In genomic region chr16:77595661-77596060, GRCm38 (mm10) we compare ENCODE assay signal across 14 mouse cellular contexts. TPM values are rescaled to one million over a fixed set of nuclear protein-coding genes. Genes with fewer than 3 reads are reported as not detected.
DNase-seq lines count a peak whose midpoint lies in the region; ATAC-seq lines count a peak whose summit lies in the region.
"Had no signal": no experiment of that assay in that cellular context is flagged by ENCODE, and none has a peak within 500 bp of the region (broad histone marks: within the 10 kb centered on the region; RNA-seq: fewer than 3 reads in every experiment).

No protein-coding gene starts in this region.

- peaks cover 11% of the 10 kb centered on the region for H3K36me3 ChIP-seq in forebrain, embryonic 13.5 days (ENCODE audit: poor library complexity, severe bottlenecking)
- H3K36me3 ChIP-seq in forebrain, embryonic 11.5 days (ENCODE audit: control insufficient read depth, insufficient read depth, low read length), result no peaks in the 10 kb centered on the region
- H3K36me3 ChIP-seq in neural tube, embryonic 12.5 days, result peaks cover 7% of the 10 kb centered on the region; the same call in 1 of the 2 replicates
- H3K36me3 ChIP-seq in midbrain, embryonic 12.5 days, result 0 out of 2 replicates have a peak, but pooled peaks cover 5% of the 10 kb centered on the region
- H3K36me3 ChIP-seq: limb, embryonic 12.5 days had no signal

- H3K4me1 ChIP-seq in forebrain, embryonic 13.5 days, result peaks cover 27% of the 10 kb centered on the region
- no peaks in the 10 kb centered on the region; the same call in 1 of the 2 replicates for H3K4me1 ChIP-seq in forebrain, embryonic 11.5 days (replicated peaks; ENCODE audit: control insufficient read depth, insufficient read depth, low read length)
- H3K4me1 ChIP-seq in neural tube, embryonic 12.5 days, result peaks cover 7% of the 10 kb centered on the region
- peaks cover 21% of the 10 kb centered on the region for H3K4me1 ChIP-seq in midbrain, embryonic 12.5 days
- H3K4me1 ChIP-seq: megakaryocyte, embryonic 14.5 days had no signal

- peak overlapping the region; percentile 56 for H3K4me2 ChIP-seq in forebrain, embryonic 13.5 days
- H3K4me2 ChIP-seq in forebrain, embryonic 11.5 days (ENCODE audit: low read depth, low read length, severe bottlenecking), result no peak overlapping the region
- H3K4me2 ChIP-seq in neural tube, embryonic 12.5 days (replicated peaks), result peak overlapping the region; percentile 27; the same call in 1 of the 2 replicates
- H3K4me2 ChIP-seq in midbrain, embryonic 12.5 days (replicated peaks), result peak overlapping the region; percentile 29; the same call in 1 of the 2 replicates
- H3K4me2 ChIP-seq: limb, embryonic 12.5 days had no signal

- peak overlapping the region; percentile 36 for H3K4me3 ChIP-seq in forebrain, embryonic 13.5 days
- H3K4me3 ChIP-seq in forebrain, embryonic 11.5 days (ENCODE audit: low read depth, low read length), result no peak overlapping the region
- H3K4me3 ChIP-seq in neural tube, embryonic 12.5 days, result no peak overlapping the region
- peak overlapping the region; percentile 10; the same call in 1 of the 2 replicates for H3K4me3 ChIP-seq in midbrain, embryonic 12.5 days
- H3K4me3 ChIP-seq: limb, embryonic 12.5 days; megakaryocyte, embryonic 14.5 days had no signal

- peak overlapping the region; percentile 88 for H3K27ac ChIP-seq in forebrain, embryonic 13.5 days
- no peak overlapping the region for H3K27ac ChIP-seq in forebrain, embryonic 11.5 days (ENCODE audit: low read depth, low read length)
- H3K27ac ChIP-seq in neural tube, embryonic 12.5 days, result no peak overlapping the region
- H3K27ac ChIP-seq in midbrain, embryonic 12.5 days (replicated peaks), result no peak overlapping the region
- H3K27ac ChIP-seq: limb, embryonic 12.5 days had no signal

- no peak for ATAC-seq in forebrain, embryonic 13.5 days
- no peak for ATAC-seq in forebrain, embryonic 11.5 days (replicated peaks; ENCODE audit: low FRiP score)
- ATAC-seq in neural tube, embryonic 12.5 days (ENCODE audit: low FRiP score, low read depth), result no peak
- ATAC-seq in midbrain, embryonic 12.5 days (ENCODE audit: low FRiP score, low read depth), result no peak
- ATAC-seq: liver, postnatal 0 days had no signal

- no peaks in the 10 kb centered on the region for H3K27me3 ChIP-seq in forebrain, embryonic 13.5 days
- no peaks in the 10 kb centered on the region for H3K27me3 ChIP-seq in forebrain, embryonic 11.5 days (ENCODE audit: control insufficient read depth, insufficient read depth, low read length)
- no peaks in the 10 kb centered on the region for H3K27me3 ChIP-seq in neural tube, embryonic 12.5 days (replicated peaks)
- no peaks in the 10 kb centered on the region for H3K27me3 ChIP-seq in midbrain, embryonic 12.5 days
- H3K27me3 ChIP-seq: limb, embryonic 12.5 days; megakaryocyte, embryonic 14.5 days had no signal

- no peak for DNase-seq in forebrain, embryonic 11.5 days (ENCODE audit: low spot score)
- no peak for DNase-seq in neural tube, embryonic 10.5 days (ENCODE audit: extremely low spot score, low spot score)
- peak; percentile 11 for DNase-seq in telencephalon, adult 2 months (ENCODE audit: low read depth, low spot score)
- no peak for DNase-seq in B cell, adult 2 months
- no peak for DNase-seq in kidney, adult 9 months
- DNase-seq: heart, postnatal 4 days; liver, postnatal 0 days; thymus, postnatal 36 days had no signal

- no peaks in the 10 kb centered on the region for H3K9me3 ChIP-seq in forebrain, embryonic 13.5 days (replicated peaks)
- no peaks in the 10 kb centered on the region for H3K9me3 ChIP-seq in forebrain, embryonic 11.5 days (ENCODE audit: control insufficient read depth, low read length)
- H3K9me3 ChIP-seq in neural tube, embryonic 12.5 days, result no peaks in the 10 kb centered on the region
- no peaks in the 10 kb centered on the region for H3K9me3 ChIP-seq in midbrain, embryonic 12.5 days

- H3K9ac ChIP-seq in forebrain, embryonic 13.5 days, result peak overlapping the region; percentile 67
- no peak overlapping the region for H3K9ac ChIP-seq in forebrain, embryonic 11.5 days (ENCODE audit: low read length)
- H3K9ac ChIP-seq in neural tube, embryonic 12.5 days, result no peak overlapping the region
- no peak overlapping the region for H3K9ac ChIP-seq in midbrain, embryonic 12.5 days (replicated peaks)
- H3K9ac ChIP-seq: limb, embryonic 12.5 days; liver, postnatal 0 days had no signal

- 62% methylated on average over 7 of the region's 7 CpGs for WGBS in forebrain, embryonic 13.5 days
- whole genome bisulfite sequencing in forebrain, embryonic 11.5 days, result 79% methylated on average over 7 of the region's 7 CpGs
- 86% methylated on average over 7 of the region's 7 CpGs for WGBS in neural tube, embryonic 12.5 days
- WGBS in midbrain, embryonic 12.5 days, result 85% methylated on average over 7 of the region's 7 CpGs

RNA-seq across cellular contexts. Expression of gene Gm11146, which starts 6.2 kb away (rescaled TPM):
- not detected in 2 replicates for polyA plus RNA-seq in forebrain, embryonic 13.5 days (2015; fragmentation: Nextera tagmentation; extraction: Ambion mirVana)
- polyA plus RNA-seq in forebrain, embryonic 11.5 days (2014; fragmentation: Nextera tagmentation; extraction: Ambion mirVana), result not detected in 2 replicates
- polyA plus RNA-seq in neural tube, embryonic 12.5 days (2016; fragmentation: Nextera tagmentation; extraction: Ambion mirVana), result not detected in 2 replicates
- not detected in 2 replicates for polyA plus RNA-seq in midbrain, embryonic 12.5 days (2016; fragmentation: Nextera tagmentation; extraction: Ambion mirVana)
- polyA plus RNA-seq: kidney, embryonic 14.5 days; limb, embryonic 12.5 days; liver, postnatal 0 days had no signal

Comparison
In these comparisons a context has a peak if more than half of its experiments do, and no peak if none do; other contexts are left out.
1. H3K4me3 ChIP-seq: peak in forebrain, embryonic 13.5 days (single experiment) and midbrain, embryonic 12.5 days (single experiment); none in forebrain, embryonic 11.5 days (single experiment) and neural tube, embryonic 12.5 days (single experiment).